Mouse (Mus musculus) T-cell, adult 2 months (primary cell): ENCODE data around the gene Tmbim6.

Experiments
- DNase-seq: peaks from one replicate; pipeline ENCODE4 v3.0.0; 2022; ENCODE audit warnings: low spot score

Tmbim6 gene

GRCm38 (mm10) chr15:99392486-99393385 is at the start of gene Tmbim6:
Tmbim6 (plus strand) TSS chr15:99392882.
- DNase-seq, result peak; percentile 99

GRCm38 (mm10) chr15:99343414-99344147 is 49.1 kb upstream of the Tmbim6 start:
- no peak for DNase-seq

- DNase-seq, result no peak
These were observed 48.4 kb upstream of the Tmbim6 start for GRCm38 (mm10) chr15:99344148-99344870.

- no peak for DNase-seq
These were observed 47.7 kb upstream of the Tmbim6 start for GRCm38 (mm10) chr15:99344961-99345360.

GRCm38 (mm10) chr15:99351610-99352009 is 41.1 kb upstream of the Tmbim6 start:
- DNase-seq, result no peak

DNA sequence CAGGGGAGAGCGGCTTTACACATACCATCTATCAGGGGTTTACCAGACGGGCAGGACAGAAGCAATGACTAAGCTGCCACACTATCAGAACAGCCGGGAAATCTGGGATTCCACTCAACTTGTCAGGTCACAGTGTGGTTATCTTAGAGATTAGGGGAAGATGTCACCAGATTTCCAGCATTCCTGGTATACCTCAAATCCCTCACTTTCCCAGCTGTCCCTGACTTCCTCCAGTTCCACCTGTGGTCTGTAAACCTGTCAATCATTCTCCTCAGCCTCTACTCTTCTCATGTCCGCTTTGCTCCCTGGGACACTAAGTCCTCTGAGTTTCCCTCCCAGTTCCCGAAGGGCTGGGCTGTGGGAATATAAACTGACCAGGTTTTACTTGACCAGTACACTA is 40.4 kb upstream of the Tmbim6 start:
- no peak for DNase-seq

DNA sequence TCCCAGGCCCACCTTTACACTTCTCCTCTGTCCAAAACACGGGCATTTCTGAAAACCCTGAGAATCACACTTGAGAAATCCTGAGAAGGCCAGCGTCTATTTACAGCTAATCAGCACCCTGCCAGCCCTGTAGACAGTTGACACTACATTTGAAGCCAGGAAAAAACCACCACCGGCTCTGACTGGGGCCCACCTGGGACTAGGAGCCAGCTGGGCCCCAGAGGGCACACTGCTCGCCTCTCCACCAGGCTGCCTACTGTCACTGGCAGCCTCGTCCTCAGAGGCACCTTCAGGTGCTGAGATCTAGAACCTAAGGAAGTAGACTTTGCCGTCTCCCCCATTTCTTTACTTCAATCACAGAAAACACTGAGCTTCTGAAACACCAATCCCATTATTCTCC is 37.0 kb upstream of the Tmbim6 start:
- no peak for DNase-seq

DNA sequence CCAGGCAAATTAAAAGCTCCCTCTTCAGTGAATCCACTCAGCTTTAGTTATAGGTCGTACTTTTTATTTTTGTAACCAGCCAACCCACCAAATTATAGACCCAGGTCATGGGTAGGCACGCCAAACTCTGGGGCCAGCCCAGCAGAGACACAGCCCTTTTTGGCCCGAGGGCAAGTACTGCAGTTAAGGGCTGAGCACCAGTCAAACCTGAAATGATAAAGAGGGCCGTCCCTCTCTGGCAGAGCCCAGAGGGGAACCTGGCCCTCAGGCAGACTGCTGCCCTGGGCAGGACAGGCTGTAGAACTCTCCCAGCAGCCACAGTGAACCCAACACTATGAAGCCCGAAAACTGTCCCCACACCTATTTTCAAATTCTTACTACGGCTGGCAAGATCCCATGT is 36.2 kb upstream of the Tmbim6 start:
- DNase-seq, result no peak

DNA sequence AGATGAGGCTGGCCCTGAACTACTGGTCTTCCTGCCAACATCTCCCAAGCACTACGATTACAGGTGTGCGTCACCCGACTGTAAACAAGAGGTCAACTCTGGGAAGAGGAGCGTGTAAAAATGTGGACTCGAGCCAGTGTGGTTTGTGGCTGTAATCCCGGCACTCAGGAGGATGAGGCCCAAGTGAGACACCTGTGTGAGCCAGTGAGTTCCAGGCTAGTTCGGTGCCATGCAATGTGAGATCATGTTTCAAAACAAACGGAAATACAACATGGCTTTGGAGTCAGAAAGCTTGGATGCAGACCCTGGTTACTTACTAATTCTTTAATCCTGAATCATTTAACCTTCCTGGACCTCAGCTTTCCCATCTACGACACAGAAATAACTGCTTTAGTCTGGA is 33.7 kb upstream of the Tmbim6 start:
- no peak for DNase-seq

DNA sequence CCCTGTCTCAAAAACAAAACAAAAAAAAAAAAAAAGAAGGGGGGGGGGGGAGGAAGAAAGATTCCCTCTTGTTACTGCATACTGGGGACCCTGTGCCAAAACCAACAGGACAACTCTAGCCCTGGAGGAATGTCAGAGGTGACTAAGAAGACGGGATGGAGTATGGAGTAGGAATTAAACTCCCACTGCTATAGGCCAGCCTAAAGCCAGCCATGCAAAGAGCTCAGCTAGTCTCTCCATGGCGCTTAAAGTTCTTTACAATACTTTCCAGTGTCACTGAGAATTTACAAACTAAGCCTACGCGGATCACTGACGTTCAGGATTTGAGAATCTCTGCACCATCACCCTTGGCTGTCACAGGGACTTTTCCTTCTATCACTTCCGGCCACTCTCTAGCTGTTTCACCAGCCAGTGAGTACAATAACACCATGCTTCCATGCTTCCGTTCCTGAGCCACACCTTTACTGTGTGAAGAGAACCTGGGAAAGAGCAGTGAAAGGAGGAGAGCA is 28.6 kb upstream of the Tmbim6 start:
- no peak for DNase-seq

DNA sequence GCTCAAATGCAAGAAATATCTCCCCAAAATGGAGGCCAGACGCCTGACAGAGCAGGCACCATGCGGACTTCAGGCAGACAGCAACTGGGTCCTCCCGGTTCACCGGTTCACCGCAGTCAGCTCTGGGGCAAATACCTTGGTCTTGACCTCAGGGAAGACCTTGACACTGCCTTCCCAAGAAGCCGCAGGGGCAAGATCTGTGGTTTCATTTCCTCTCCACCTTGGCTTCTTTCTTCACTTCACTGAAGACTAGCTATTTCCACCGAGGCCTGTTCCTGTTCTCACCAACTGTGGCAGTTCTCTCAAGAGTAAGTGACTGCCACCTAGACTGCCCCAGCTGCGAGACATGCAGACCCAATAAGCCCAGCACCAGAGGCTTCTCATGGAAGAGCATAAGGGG is 27.8 kb upstream of the Tmbim6 start:
- DNase-seq, result peak; percentile 51

DNA sequence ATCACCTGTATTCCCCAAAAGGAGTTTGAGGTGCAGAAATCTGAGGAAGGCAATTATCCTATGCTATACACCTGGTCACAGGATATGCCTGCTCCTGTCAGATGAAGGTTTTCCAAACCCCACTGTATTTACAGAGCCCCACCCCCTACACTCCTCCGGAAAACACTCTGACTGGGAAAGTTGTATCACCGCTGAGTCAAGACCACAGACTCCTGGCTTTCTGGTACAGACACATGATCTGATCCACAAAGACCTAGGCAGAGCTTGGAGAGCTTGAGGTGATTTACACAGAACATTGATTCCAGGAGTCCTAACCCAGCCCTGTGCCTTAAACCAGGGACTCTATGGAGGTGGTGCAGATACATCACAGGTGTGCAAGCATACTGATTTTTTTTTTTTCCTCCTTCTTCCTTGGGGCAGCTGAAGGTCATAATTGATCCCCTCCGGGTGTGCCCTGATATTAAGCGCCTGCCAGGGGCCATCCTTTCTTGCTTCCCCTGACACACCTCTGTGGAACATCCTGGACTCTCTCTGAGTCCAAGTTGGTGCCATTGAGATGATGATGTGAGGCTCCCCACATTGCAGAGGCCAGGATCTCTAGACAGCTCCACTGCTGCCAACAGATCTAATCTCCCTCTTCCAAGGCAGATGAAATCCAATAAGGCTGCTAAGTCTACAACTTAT is 24.0 kb upstream of the Tmbim6 start:
- no peak for DNase-seq

GRCm38 (mm10) chr15:99369391-99370171 is 23.1 kb upstream of the Tmbim6 start:
- DNase-seq, result no peak

DNA sequence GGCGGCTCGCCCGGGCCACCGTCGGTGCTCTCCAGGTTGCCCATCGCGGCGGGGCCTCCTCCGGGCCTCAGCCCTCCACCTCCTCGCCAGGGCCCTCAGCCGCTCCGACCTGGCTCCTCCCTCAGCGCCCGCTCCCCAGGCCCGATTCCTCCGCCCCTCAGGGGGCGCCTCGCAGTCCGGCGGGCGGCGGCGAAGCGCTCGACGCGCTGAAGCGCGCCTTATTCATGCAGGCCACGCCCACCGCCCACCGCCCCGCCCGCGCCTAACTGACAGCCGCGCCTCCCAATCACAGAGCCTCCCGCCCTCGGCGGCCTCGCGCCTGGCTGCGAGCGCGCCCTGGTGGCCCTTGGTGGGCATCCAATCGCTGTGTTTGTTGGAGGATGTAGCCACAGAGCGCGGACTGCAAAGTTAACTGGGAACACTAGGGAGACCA is 22.4 kb upstream of the Tmbim6 start, which contains the start of gene Fmnl3:
Gene Fmnl3 (minus strand): TSS at position 224 of the 433 bp plus-strand sequence.
- DNase-seq, result peak; percentile 96

GRCm38 (mm10) chr15:99371526-99372340 is 20.9 kb upstream of the Tmbim6 start:
- DNase-seq, result no peak

DNA sequence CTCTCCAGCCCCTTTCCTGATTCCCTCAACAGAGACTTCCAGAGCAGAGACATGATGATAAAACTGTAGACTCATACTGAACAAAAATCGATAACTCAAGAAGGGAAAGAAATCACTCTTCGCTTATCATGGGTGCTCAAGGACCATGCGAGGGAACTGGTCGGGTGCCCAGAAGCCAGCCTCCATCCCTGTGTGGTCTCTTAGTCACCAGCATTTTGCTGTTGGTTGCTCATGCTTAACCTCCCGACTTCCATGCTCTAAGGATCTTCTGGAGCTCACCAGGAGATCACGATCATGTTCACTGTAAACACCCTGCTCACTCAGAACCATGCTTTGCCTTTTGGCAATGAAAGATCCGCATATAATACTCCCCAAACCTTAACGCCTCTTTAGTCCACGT is 19.9 kb upstream of the Tmbim6 start:
- no peak for DNase-seq

DNA sequence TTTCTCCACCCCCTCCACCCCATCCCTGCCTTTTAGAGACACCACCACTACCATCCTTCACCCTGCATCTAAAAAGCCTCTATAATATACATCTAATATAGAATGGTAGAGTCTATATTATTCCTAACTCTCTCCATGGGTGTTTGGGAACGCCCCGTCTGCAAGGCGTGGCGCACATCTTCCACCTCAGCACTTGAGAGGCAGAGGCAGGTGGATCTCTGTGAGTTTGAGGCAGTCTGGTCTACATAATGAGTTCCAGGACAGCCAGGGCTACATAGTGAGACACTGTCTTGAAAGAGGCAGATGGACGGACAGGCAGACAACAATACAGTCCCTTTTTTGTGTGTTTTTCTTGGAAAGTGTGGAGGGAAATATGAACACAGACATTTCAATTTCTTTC is 17.6 kb upstream of the Tmbim6 start:
- no peak for DNase-seq

DNA sequence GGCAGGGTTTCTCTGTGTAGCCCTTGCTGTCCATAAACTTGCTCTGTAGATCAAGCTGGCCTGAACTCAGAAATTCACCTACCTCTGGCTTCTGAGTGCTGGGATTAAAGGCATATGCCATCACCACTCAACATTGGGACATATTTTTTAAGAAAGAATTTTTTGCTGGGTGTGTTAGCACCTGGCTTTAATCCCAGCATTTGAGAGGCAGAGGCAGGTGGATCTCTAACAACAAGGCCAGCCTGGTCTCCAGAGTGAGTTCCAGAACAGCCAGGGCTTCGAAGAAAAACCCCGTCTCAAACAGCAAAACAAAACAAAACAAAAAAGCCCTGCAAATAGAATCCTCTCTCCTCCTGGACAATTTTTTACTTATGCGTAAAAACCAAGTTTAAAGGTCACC is 17.1 kb upstream of the Tmbim6 start:
- DNase-seq, result no peak

GRCm38 (mm10) chr15:99376240-99376639 is 16.4 kb upstream of the Tmbim6 start:
- DNase-seq, result no peak

GRCm38 (mm10) chr15:99382893-99383292 is 9.8 kb upstream of the Tmbim6 start:
- DNase-seq, result no peak
